Mouse (Mus musculus) ES-Bruce4 (cell line): ENCODE measurements at regions not wholly inside any gene's neighbourhood (a gene's known extent, or its start where the extent isn't known, plus 50 kb on each side); places are given as distances from the start of the nearest gene placed in this dataset.

Experiments
- CTCF ChIP-seq: IDR thresholded peaks from one replicate; pipeline ENCODE4 v1.8.1; 2011; ENCODE audit warnings: low read depth, low read length
- EP300 ChIP-seq: IDR thresholded peaks from 2 replicates; pipeline ENCODE4 v1.6.1; 2011; ENCODE audit warnings: low read depth, low read length; ENCODE audit not compliant: insufficient read depth
- POLR2A ChIP-seq: IDR thresholded peaks from one replicate; pipeline ENCODE4 v1.8.1; 2011; ENCODE audit warnings: low read length; ENCODE audit not compliant: insufficient read depth

DNA sequence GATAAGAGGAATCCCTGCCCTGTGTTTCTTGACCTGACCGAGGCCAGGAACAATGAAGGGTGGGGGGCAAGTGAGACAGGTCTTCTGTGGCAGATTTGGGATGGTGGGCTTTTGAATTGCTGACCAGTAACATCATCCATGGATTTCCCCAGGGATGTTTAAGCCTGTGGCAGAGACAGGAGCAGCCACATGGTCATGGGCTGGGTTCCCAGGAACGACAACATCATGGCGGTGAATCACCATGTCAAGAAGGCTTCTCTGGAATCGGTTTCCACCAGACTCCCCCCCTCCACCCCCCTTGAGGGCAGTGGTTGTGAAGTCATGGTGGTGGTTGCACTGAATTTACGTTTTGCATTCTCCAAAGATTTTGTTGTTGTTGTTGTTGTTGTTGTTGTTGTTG lies 121.3 kb downstream of the Cog6 start:
- TF ChIP-seq CTCF (no peak), POLR2A (no peak), EP300 (no peak)
